Mouse (Mus musculus) cerebellum, adult 8-10 months (tissue): Measurements from ENCODE around the gene Cox6b1.

Experiments used
- DNase-seq: peaks from one replicate; pipeline ENCODE4 v3.0.0; 2022

The Cox6b1 gene

DNA sequence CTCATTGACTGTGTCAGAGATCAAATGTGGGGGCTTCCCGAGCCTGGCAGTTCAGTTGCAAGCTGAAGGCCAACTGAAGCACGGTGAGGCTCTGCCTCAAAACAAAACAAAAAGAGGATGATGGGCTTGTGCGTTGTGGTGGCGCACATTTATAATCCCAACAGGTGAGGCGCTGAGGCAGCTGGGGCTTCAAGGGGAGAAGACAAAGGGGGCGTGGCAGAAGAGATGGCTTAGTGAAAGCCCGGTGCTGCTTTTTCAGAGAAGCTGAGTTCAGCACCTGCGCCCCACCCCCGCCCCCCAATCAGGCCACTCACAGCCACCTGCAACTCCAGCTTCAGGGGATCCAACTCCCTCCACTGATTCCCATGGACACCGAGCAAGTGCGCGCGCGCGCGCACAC, 17.5 kb downstream of the Cox6b1 start:
- DNase-seq = no peak

GRCm38 (mm10) chr7:30607706-30608309, 18.1 kb downstream of the Cox6b1 start:
- DNase-seq = no peak

DNA sequence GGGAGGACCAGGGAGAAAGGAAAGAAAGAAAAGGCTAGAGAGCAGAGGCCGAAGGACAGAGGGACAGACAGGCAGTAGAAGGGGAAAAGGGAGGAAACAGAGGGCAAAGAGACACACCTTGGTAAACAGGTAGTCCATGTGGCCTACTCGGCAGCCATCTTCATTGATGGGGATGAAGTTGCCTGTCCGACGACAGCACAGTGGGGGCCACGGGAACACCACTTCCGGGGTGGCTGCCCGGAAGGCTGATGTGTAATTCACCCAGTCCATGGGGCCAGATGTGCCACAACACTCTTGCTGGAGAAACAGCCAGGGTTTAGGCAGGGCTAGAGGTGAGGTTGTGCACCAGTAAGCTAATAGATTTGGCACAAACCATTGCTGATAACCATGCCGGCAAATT, 21.0 kb downstream of the Cox6b1 start:
- no peak for DNase-seq

DNA sequence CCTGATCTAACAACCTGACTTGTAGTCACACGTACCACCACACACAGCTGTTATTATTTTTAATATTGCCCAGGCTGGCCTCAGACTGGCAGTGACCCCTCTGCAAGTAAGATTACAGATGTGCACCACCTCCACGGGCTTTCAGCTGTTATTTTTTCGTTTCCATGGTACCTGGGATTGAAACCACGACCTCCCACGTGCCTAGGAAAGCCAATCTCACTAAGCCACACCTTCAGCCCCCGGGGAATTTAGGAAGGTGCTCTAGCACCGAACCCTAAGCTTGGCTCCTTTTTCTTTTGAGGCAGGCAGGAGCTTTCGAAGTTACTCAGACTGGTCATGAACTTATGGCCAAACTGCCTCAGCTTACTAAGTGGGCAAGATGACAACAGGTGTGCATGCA, 21.5 kb downstream of the Cox6b1 start:
- no peak for DNase-seq

GRCm38 (mm10) chr7:30602583-30602982, 23.4 kb downstream of the Cox6b1 start:
- DNase-seq = no peak

DNA sequence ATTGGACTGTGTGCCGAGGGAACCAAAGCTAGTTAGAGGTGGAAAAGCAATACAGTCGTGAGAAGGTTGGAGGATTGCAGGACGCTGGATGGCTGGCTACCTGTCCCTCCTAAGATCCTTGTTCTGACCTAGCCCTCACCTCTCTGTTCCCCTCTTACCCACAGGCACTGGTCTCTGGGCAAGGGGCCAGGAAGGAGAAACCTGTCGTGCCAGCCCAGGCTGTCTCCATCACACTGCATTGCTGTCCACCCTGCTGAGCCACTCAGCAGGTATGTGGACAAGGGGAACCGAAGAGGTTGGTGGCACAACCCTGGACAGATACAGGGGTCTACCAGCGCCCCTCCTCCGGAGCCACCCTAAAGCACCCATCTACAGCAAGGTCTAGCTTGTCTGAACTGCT, 25.3 kb downstream of the Cox6b1 start:
- DNase-seq = no peak

- peak; percentile 92 for DNase-seq
Measured at GRCm38 (mm10) chr7:30599933-30600353, 26.0 kb downstream of the Cox6b1 start.

DNA sequence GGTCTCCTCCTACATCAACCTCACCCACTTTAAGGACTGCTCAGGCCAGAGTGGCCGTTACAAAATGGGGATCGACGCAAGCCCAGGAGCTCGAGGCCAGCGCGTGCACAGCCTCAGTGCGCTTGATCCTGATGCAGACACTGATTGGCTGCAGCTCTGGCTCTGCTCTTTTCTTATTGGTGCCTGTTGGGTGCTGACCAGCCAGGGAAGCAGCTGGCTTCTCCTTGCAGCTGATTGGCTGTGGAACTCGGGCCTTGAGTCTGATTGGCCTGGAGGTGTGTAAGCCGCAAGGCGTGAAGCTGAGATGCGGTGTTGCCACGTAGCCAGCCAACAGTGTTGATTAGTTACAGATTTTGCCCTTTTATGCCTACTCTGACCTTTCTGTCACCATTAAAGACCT, 27.2 kb downstream of the Cox6b1 start, which contains the start of gene Zbtb32:
TSS of gene Zbtb32 (minus strand) at position 124 of the 400 bp plus-strand sequence.
- DNase-seq = no peak

DNA sequence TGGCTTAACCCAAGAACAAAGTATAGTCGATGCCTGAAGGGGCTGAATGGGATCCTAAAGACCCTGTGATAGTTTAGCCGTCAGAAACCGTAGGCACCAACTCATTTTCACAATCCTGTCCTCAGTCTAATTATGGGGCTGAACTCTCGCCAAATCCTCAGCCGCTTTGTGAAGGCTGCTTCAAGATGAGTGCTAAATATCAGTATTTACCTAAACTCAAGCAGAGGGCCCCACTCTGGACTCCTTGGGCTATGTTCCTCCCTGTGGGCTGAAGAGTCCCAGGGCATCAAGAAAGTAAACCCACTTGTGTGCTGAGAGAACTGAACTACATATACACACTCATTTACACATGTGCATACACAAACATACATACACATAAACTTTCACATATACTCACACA, 29.1 kb downstream of the Cox6b1 start:
- DNase-seq = no peak

DNA sequence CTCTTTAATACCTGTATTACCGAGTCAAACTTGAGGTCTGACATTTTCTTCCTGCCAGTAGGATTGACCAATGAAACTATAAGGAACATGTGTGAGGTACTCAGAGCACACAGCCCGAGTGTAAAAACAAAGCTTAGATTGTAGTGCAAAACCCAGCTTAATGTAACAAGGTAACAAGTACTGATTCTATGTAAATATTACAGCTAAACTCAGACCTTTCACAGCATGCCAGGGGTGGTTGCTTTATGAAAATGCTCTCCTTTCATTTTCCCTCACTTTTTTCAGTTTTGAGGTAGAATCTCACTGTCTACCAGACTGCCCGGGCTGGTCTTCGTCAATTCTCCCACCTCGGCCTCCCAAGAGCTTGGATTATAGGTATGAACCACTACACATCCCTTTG, 29.9 kb downstream of the Cox6b1 start:
- no peak for DNase-seq

GRCm38 (mm10) chr7:30594510-30595024, 31.4 kb downstream of the Cox6b1 start:
- no peak for DNase-seq

DNA sequence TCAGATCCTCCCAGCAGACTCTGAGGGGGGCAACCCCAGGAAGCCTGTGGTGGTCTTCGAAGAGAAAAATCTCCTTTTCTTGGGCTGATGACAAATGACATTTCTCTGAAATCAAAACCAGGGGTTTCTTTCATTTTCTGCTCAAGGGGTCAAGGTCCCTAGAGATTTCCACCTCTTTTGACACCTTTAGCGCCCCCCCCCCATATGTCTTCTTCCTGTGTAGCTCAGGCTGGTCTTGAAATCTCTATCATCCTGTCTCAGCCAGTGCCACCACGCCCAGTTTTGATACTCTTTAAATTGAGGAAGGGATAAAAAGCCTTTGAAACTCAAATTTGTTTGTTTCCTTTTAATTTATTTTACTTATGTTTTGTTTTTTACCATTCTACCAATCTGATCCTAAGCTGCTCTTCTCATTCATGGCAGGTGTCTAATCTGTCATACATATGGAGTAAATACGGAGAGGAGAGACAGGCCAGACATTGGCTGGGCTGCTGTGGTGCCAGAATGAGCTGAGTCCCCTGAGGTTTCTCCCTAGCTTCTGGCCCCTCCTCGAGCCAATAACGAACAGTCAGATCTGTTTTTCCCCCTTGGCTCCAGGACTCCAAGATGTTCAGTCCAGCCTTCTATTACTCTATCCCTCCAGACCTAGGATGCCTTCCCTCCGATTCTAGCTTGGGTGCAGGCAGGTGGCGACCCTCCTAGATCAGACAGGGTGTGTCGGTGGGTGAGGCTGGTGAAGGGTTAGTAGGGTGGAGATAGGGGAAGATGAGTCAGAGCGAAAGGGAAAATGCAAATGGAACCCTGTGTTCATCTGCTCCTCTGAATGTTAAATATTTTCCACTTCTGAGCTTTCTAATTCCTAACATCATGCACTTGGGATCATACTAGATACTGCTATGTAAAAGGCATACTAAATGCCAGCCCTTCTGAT, 32.1 kb downstream of the Cox6b1 start:
- DNase-seq = no peak

DNA sequence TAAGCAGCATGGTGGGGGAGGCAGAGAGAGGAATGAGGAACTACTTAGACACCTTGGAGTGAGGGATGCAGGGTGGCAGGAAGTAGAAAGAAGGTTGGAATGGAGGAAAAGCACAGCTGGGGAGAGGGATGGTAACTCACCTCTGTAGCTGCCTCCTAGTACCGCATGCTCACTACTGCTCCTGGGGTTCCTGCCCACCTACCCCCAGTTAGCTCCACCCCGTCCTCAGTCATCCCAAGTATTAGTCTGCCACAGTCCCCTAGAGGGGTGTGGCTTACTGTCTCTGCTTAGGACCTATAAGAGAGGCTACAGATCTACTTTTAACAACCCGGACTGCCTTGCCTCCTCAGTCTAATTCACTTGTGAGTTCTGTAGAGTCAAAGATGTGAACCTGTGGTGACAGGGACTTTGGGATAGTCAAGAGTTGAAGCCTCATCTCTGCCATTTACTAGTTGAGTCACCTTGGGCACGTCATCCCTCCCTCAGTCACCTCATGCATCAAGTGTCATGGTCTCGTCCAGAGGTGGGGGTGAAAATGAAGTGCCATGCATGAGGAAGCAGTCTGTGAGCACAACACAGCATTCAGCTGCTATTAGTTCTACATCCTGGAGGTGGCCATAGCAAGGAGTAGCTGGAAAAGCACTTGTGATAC, 33.1 kb downstream of the Cox6b1 start:
- no peak for DNase-seq

GRCm38 (mm10) chr7:30591605-30591951, 34.4 kb downstream of the Cox6b1 start:
- no peak for DNase-seq

GRCm38 (mm10) chr7:30590927-30591604, 34.9 kb downstream of the Cox6b1 start:
- DNase-seq = no peak

GRCm38 (mm10) chr7:30589435-30590301, 36.3 kb downstream of the Cox6b1 start:
- DNase-seq = peak; percentile 83

DNA sequence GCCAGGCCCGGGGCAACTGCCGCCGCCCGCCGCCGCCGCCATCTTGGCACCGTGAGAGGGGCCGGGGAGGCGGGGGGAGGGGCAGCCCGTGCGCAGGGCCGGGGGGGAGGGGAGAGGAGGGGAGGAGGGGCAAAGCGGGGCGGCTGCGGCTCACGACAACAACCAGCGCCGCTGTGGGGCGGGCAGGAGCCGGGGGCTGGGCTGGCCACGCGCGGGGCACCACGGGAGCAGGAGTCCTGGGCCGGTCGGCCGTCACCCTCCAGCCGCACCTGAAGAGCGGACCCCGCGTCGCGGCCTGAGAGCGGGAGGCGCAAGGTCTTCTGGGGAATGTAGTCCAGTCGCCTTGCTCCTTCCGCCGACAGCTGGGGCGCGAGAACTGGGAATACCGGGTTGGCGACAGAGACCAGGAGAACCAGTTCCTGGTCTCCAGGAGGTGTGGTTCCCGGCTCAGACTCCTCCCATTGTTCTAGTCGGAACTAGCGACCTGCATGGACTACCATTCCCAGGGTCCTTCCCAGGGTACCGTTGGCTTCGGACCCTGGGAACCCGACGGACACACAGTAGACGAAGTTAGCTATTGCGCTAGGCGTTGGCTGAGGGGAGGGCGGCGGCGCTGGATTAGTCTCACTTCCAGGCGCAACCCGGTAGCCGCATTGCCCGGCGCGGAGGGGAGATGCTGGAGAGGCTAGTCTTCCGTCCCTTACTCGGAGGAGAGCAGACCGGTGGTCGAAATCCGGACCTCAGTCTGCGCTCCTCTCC, 37.1 kb downstream of the Cox6b1 start, which contains the start of gene Kmt2b:
TSS of gene Kmt2b (minus strand) at position 51 of the 759 bp plus-strand sequence.
- DNase-seq = peak; percentile 96

GRCm38 (mm10) chr7:30587842-30588667, 37.9 kb downstream of the Cox6b1 start:
- peak; percentile 70 for DNase-seq

DNA sequence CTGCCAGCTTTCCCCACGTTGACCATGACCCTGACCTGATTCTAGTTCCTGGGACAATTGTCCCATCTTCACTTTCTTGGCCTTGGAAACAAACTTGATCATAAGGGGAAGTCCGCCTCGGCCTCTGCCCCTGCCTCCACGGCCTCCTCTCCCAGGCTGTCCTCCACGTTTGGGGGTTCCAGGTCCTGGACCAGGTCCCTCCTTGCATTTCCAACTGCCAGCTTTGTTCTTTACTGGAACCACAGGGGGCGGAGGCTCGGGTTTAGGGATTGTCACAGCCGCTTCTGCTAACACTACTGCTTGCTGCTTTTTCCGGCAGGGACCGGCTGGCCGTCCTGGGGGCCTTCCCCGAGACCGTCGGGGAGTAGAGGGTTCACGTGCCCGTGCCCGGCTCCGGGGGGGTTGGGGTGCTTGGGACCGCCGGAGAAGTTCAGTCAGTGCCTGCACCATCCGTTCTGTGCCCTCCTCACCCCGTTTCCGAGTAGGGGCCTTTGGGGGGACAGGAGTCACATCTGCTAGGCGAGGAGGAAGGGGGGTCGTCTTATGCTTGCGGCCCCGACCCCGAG, 39.4 kb downstream of the Cox6b1 start:
- peak; percentile 33 for DNase-seq

DNA sequence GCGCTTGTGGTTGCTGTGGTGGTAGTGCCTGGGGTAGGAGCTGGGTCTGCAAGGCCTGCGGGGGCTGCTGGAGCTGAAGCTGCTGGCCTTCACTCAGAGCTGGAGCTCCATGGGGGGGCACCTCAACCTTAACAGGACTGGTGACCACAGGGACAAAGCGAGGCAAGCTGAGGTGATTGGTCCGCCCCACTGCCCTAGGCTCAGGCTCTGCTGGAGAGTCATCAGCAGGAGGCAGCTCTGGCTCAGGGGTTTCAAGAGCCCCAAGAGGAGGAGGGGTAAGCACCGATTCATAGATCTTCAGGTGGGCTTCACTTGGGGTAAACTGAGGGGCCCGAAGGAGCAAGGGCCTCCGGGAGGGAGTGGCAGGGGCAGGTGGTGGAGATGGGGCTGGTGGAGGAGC, 40.8 kb downstream of the Cox6b1 start:
- DNase-seq = peak; percentile 16
